Mouse (Mus musculus) bone marrow macrophage, adult 2 months (primary cell): Measurements from ENCODE around the gene Tada3.

Experiments
- CTCF ChIP-seq: IDR thresholded peaks from 2 replicates; pipeline ENCODE4 v1.5.1; 2012; ENCODE audit warnings: low read depth, mild to moderate bottlenecking, low read length, moderate library complexity
- POLR2A ChIP-seq: IDR thresholded peaks from 2 replicates; pipeline ENCODE4 v1.6.1; 2012; ENCODE audit warnings: mild to moderate bottlenecking, low read depth, low read length, borderline replicate concordance

DNA sequence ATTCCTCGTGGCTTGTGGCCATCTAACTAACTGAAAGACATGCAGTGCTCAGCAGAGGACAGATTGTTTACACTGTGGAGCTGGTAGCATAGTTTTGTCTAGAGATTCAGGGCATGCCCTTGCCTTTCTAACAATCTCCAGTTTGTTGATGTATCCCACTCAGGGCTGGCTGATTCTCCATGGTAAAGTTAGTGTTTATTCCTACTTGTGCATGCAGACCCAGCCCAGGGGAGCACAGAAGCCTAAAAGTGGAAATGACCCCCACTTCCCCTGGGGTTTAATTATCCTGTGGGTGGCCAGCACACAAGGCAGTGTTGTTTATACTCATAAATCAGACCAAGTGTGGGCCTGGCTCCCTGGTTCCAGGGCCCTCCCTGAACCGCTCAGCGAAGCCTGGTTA is 8.3 kb upstream of the Tada3 start:
- TF ChIP-seq CTCF (no peak), POLR2A (no peak)
